Mouse (Mus musculus): ENCODE measurements around the gene Cpm. TPM values are rescaled to one million over a fixed set of nuclear protein-coding genes. Genes with fewer than 3 reads are reported as not detected.
"Not testable (repeated sequence)": the region's sequence is repeated elsewhere in the genome, so short reads cannot be mapped to it uniquely, and the experiment has no call there.

Cpm gene
- polyA plus RNA-seq, 1 experiment from 2014 or later, result 38.3 TPM

GRCm38 (mm10) chr10:117596771-117597324 lies 32.5 kb upstream of the Cpm start:
- Histone ChIP-seq H3K4me2 (ENCODE audit: low read depth, severe bottlenecking) (no peak overlapping the region), H3K4me1 (ENCODE audit: control insufficient read depth, insufficient read depth, low read length) (peaks cover 10% of the 10 kb centered on the region), H3K27ac (replicated peaks; ENCODE audit: low read depth, low read length) (no peak overlapping the region), H3K9ac (ENCODE audit: low read length) (no peak overlapping the region), H3K4me3 (ENCODE audit: low read depth, low read length) (no peak overlapping the region), H3K27me3 (ENCODE audit: control insufficient read depth, insufficient read depth, low read length) (no peaks in the 10 kb centered on the region), H3K36me3 (ENCODE audit: control insufficient read depth, insufficient read depth, low read length) (no peaks in the 10 kb centered on the region), H3K9me3 (ENCODE audit: control insufficient read depth, low read length) (no peaks in the 10 kb centered on the region)
- WGBS, result 86% methylated on average over 5 of the region's 5 CpGs
- DNase-seq (ENCODE audit: low spot score) (no peak), ATAC-seq (ENCODE audit: insufficient number of reproducible peaks, low FRiP score, low TSS enrichment, low read depth) (no peak)

- not testable (repeated sequence) for DNase-seq (ENCODE audit: low spot score); H3K4me2 ChIP-seq (ENCODE audit: low read depth, severe bottlenecking); H3K27ac ChIP-seq (replicated peaks; ENCODE audit: low read depth, low read length); H3K27me3 ChIP-seq (ENCODE audit: control insufficient read depth, insufficient read depth, low read length); H3K9ac ChIP-seq (ENCODE audit: low read length); ATAC-seq (ENCODE audit: insufficient number of reproducible peaks, low FRiP score, low TSS enrichment, low read depth); H3K36me3 ChIP-seq (ENCODE audit: control insufficient read depth, insufficient read depth, low read length); H3K4me1 ChIP-seq (ENCODE audit: control insufficient read depth, insufficient read depth, low read length); H3K4me3 ChIP-seq (ENCODE audit: low read depth, low read length); H3K9me3 ChIP-seq (ENCODE audit: control insufficient read depth, low read length)
- WGBS, result 96% methylated on average over 16 of the region's 16 CpGs
These were observed 31.7 kb upstream of the Cpm start for GRCm38 (mm10) chr10:117597371-117598265.

GRCm38 (mm10) chr10:117598266-117598950 lies 30.9 kb upstream of the Cpm start:
- WGBS, result 89% methylated on average over 10 of the region's 10 CpGs
- no peak overlapping the region for H3K27ac ChIP-seq (replicated peaks; ENCODE audit: low read depth, low read length)
- H3K36me3 ChIP-seq (ENCODE audit: control insufficient read depth, insufficient read depth, low read length), result no peaks in the 10 kb centered on the region
- no peaks in the 10 kb centered on the region for H3K9me3 ChIP-seq (ENCODE audit: control insufficient read depth, low read length)
- H3K4me1 ChIP-seq (ENCODE audit: control insufficient read depth, insufficient read depth, low read length), result 0 out of 2 replicates have a peak, but pooled peaks cover 4% of the 10 kb centered on the region
- H3K4me2 ChIP-seq (ENCODE audit: low read depth, severe bottlenecking), result no peak overlapping the region
- no peak for DNase-seq (ENCODE audit: low spot score)
- H3K9ac ChIP-seq (ENCODE audit: low read length), result no peak overlapping the region
- ATAC-seq (ENCODE audit: insufficient number of reproducible peaks, low FRiP score, low TSS enrichment, low read depth), result no peak
- no peak overlapping the region for H3K4me3 ChIP-seq (ENCODE audit: low read depth, low read length)
- no peaks in the 10 kb centered on the region for H3K27me3 ChIP-seq (ENCODE audit: control insufficient read depth, insufficient read depth, low read length)

GRCm38 (mm10) chr10:117598951-117599572 lies 30.2 kb upstream of the Cpm start:
- WGBS, result 89% methylated on average over 8 of the region's 8 CpGs
- H3K9me3 ChIP-seq (ENCODE audit: control insufficient read depth, low read length); H3K4me3 ChIP-seq (ENCODE audit: low read depth, low read length); H3K4me2 ChIP-seq (ENCODE audit: low read depth, severe bottlenecking); H3K27ac ChIP-seq (replicated peaks; ENCODE audit: low read depth, low read length); H3K9ac ChIP-seq (ENCODE audit: low read length); H3K4me1 ChIP-seq (ENCODE audit: control insufficient read depth, insufficient read depth, low read length); ATAC-seq (ENCODE audit: insufficient number of reproducible peaks, low FRiP score, low TSS enrichment, low read depth); H3K27me3 ChIP-seq (ENCODE audit: control insufficient read depth, insufficient read depth, low read length); DNase-seq (ENCODE audit: low spot score); H3K36me3 ChIP-seq (ENCODE audit: control insufficient read depth, insufficient read depth, low read length): not testable (repeated sequence)

GRCm38 (mm10) chr10:117601146-117602035 lies 27.9 kb upstream of the Cpm start:
- ATAC-seq (ENCODE audit: insufficient number of reproducible peaks, low FRiP score, low TSS enrichment, low read depth) (no peak), DNase-seq (ENCODE audit: low spot score) (no peak)
- no peaks in the 10 kb centered on the region for H3K36me3 ChIP-seq (ENCODE audit: control insufficient read depth, insufficient read depth, low read length)
- H3K27ac ChIP-seq (replicated peaks; ENCODE audit: low read depth, low read length), result no peak overlapping the region
- H3K9me3 ChIP-seq (ENCODE audit: control insufficient read depth, low read length), result no peaks in the 10 kb centered on the region
- no peaks in the 10 kb centered on the region for H3K27me3 ChIP-seq (ENCODE audit: control insufficient read depth, insufficient read depth, low read length)
- no peak overlapping the region for H3K9ac ChIP-seq (ENCODE audit: low read length)
- no peak overlapping the region for H3K4me2 ChIP-seq (ENCODE audit: low read depth, severe bottlenecking)
- WGBS, result 45% methylated on average over 8 of the region's 8 CpGs
- 0 out of 2 replicates have a peak, but pooled peaks cover 4% of the 10 kb centered on the region for H3K4me1 ChIP-seq (ENCODE audit: control insufficient read depth, insufficient read depth, low read length)
- no peak overlapping the region for H3K4me3 ChIP-seq (ENCODE audit: low read depth, low read length)

- DNase-seq (ENCODE audit: low spot score) (no peak), ATAC-seq (ENCODE audit: insufficient number of reproducible peaks, low FRiP score, low TSS enrichment, low read depth) (no peak)
- Histone ChIP-seq H3K36me3 (ENCODE audit: control insufficient read depth, insufficient read depth, low read length) (no peaks in the 10 kb centered on the region), H3K4me1 (ENCODE audit: control insufficient read depth, insufficient read depth, low read length) (0 out of 2 replicates have a peak, but pooled peaks cover 4% of the 10 kb centered on the region), H3K27me3 (ENCODE audit: control insufficient read depth, insufficient read depth, low read length) (no peaks in the 10 kb centered on the region), H3K4me2 (ENCODE audit: low read depth, severe bottlenecking) (no peak overlapping the region), H3K9me3 (ENCODE audit: control insufficient read depth, low read length) (no peaks in the 10 kb centered on the region), H3K27ac (replicated peaks; ENCODE audit: low read depth, low read length) (no peak overlapping the region), H3K9ac (ENCODE audit: low read length) (no peak overlapping the region), H3K4me3 (ENCODE audit: low read depth, low read length) (no peak overlapping the region)
- WGBS, result 89% methylated on average over 3 of the region's 3 CpGs
These were observed 26.8 kb upstream of the Cpm start for GRCm38 (mm10) chr10:117602325-117603129.

- 88% methylated on average over 8 of the region's 8 CpGs for WGBS
- Histone ChIP-seq H3K9ac (ENCODE audit: low read length) (no peak overlapping the region), H3K27me3 (ENCODE audit: control insufficient read depth, insufficient read depth, low read length) (no peaks in the 10 kb centered on the region)
These were observed 26.0 kb upstream of the Cpm start for GRCm38 (mm10) chr10:117603130-117603833.

More at GRCm38 (mm10) chr10:117603130-117603833, 26.0 kb upstream of the Cpm start:
- Histone ChIP-seq H3K4me1 (ENCODE audit: control insufficient read depth, insufficient read depth, low read length) (0 out of 2 replicates have a peak, but pooled peaks cover 4% of the 10 kb centered on the region), H3K36me3 (ENCODE audit: control insufficient read depth, insufficient read depth, low read length) (no peaks in the 10 kb centered on the region), H3K4me3 (ENCODE audit: low read depth, low read length) (no peak overlapping the region), H3K27ac (replicated peaks; ENCODE audit: low read depth, low read length) (no peak overlapping the region), H3K9me3 (ENCODE audit: control insufficient read depth, low read length) (no peaks in the 10 kb centered on the region), H3K4me2 (ENCODE audit: low read depth, severe bottlenecking) (no peak overlapping the region)
- no peak for DNase-seq (ENCODE audit: low spot score)
- ATAC-seq (ENCODE audit: insufficient number of reproducible peaks, low FRiP score, low TSS enrichment, low read depth), result no peak

Data from limb, embryonic 11.5 days (tissue).